Mouse (Mus musculus) retina, postnatal 7 days (tissue): Measurements from ENCODE around the gene Glod5.

Experiments
- DNase-seq: peaks from one replicate; pipeline ENCODE4 v3.0.0-alpha.2; 2012; ENCODE audit warnings: low read depth, low spot score

Glod5 gene

GRCm38 (mm10) chrX:7968226-7968625 lies 50.1 kb downstream of the Glod5 start:
- DNase-seq, result no peak

GRCm38 (mm10) chrX:7967596-7968201 lies 50.6 kb downstream of the Glod5 start:
- no peak for DNase-seq

- DNase-seq, result no peak
Measured at GRCm38 (mm10) chrX:7966161-7966560, 52.1 kb downstream of the Glod5 start.

GRCm38 (mm10) chrX:7963829-7964626 lies 54.3 kb downstream of the Glod5 start:
- no peak for DNase-seq

GRCm38 (mm10) chrX:7958868-7959267 lies 59.4 kb downstream of the Glod5 start:
- no peak for DNase-seq
